Mouse (Mus musculus) hindbrain, embryonic 16.5 days (tissue): ENCODE data around the gene Matn4. TPM values are rescaled to one million over a fixed set of nuclear protein-coding genes. Genes with fewer than 3 reads are reported as not detected.

ENCODE experiments used
- ATAC-seq: fragments of 200-750 bp; cut with Nextera tagmentation; 2 replicates; pipeline ENCODE4 v1.8.0; 2017; ENCODE audit warnings: moderate TSS enrichment, moderate library complexity
- H3K27ac ChIP-seq: fragments of 300-500 bp; sonication (generic); 2 replicates; pipeline ENCODE4 v1.5.1; 2014; ENCODE audit warnings: low read depth, mild to moderate bottlenecking, control low read depth, low read length, moderate library complexity
- H3K27me3 ChIP-seq: fragments of 300-500 bp; sonication (generic); replicated peaks from 2 replicates; pipeline ENCODE4 v1.6.1; 2014; ENCODE audit warnings: low read length; ENCODE audit not compliant: control insufficient read depth, insufficient read depth
- H3K36me3 ChIP-seq: fragments of 300-500 bp; sonication (generic); 2 replicates; pipeline ENCODE4 v1.6.1; 2014; ENCODE audit warnings: mild to moderate bottlenecking, low read length, moderate library complexity, mixed read lengths; ENCODE audit not compliant: control insufficient read depth, insufficient read depth
- H3K4me1 ChIP-seq: fragments of 300-500 bp; sonication (generic); 2 replicates; pipeline ENCODE4 v1.6.1; 2014; ENCODE audit warnings: low read depth, low read length; ENCODE audit not compliant: control insufficient read depth, insufficient read depth
- H3K4me2 ChIP-seq: fragments of 300-500 bp; sonication (generic); 2 replicates; pipeline ENCODE4 v1.6.1; 2014; ENCODE audit warnings: mild to moderate bottlenecking, low read length, control low read depth, moderate library complexity
- H3K4me3 ChIP-seq: fragments of 300-500 bp; sonication (generic); 2 replicates; pipeline ENCODE4 v1.5.1; 2014; ENCODE audit warnings: mild to moderate bottlenecking, low read length, control low read depth, moderate library complexity
- H3K9ac ChIP-seq: fragments of 300-500 bp; sonication (generic); 2 replicates; pipeline ENCODE4 v1.6.1; 2014; ENCODE audit warnings: low read depth, mild to moderate bottlenecking, control low read depth, low read length, moderate library complexity
- H3K9me3 ChIP-seq: fragments of 300-500 bp; sonication (generic); 2 replicates; pipeline ENCODE4 v1.6.1; 2014; ENCODE audit warnings: mild to moderate bottlenecking, low read length, moderate library complexity; ENCODE audit not compliant: control insufficient read depth
- WGBS: fragments of 180-500 bp; shearing (Covaris S2); extraction: QIAGEN DNeasy Blood & Tissue Kit; methylation state at CpG from one replicate; pipeline ENCODE4 v1.1.7; 2014; 5-methylcytosine and 5-hydroxymethylcytosine counted together
- polyA plus RNA-seq: library from polyadenylated mRNA; unstranded; fragments of >200 nt; fragmentation: Nextera tagmentation; extraction: Ambion mirVana; gene quantifications from 2 replicates; pipeline ENCODE4 v1.2.1, GENCODE M21; 2015

The Matn4 gene
- polyA plus RNA-seq, result 3.8 TPM in 2 replicates

DNA sequence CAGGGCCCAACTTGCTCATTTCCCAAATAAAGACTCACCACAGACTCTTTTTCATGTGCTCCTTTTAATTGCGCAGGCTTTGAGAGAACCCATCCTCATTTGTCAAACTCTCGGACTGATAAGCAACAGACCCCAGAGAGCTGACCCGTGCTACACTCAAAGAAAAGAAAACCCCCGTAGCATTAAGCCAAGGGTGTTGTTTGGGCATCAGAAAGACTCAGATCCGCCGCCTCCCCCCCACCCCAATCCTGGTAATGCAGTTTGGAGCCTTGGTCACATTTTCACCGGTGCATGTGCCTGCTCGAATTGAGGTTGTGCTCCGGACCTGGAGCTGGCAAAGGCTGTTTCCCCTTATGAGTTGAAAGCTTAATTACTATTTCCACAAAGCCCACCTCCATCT, at the start of gene Matn4:
Gene Matn4 (minus strand): TSS at position 101 of the 400 bp plus-strand sequence.
- Histone ChIP-seq H3K4me2 (peak within 1 kb of the TSS; percentile 53), H3K36me3 (no peaks in the 10 kb centered on the region), H3K27ac (no peak within 1 kb of the TSS), H3K4me1 (peaks cover 9% of the 10 kb centered on the region), H3K27me3 (peaks cover 67% of the 10 kb centered on the region), H3K4me3 (peak within 1 kb of the TSS; percentile 23), H3K9me3 (no peaks in the 10 kb centered on the region), H3K9ac (peak within 1 kb of the TSS; percentile 35)
- 11% methylated on average over 9 of the region's 9 CpGs for WGBS
- no peak for ATAC-seq

GRCm38 (mm10) chr2:164453887-164454500, 49.0 kb upstream of the Matn4 start:
- Histone ChIP-seq H3K36me3 (no peaks in the 10 kb centered on the region), H3K9ac (no peak overlapping the region), H3K4me2 (no peak overlapping the region), H3K4me1 (peaks cover 3% of the 10 kb centered on the region; the same call in 1 of the 2 replicates), H3K27me3 (no peaks in the 10 kb centered on the region), H3K27ac (no peak overlapping the region), H3K4me3 (no peak overlapping the region), H3K9me3 (no peaks in the 10 kb centered on the region)
- 70% methylated on average over 7 of the region's 7 CpGs for WGBS
- no peak for ATAC-seq

- peaks cover 3% of the 10 kb centered on the region; the same call in 1 of the 2 replicates for H3K4me1 ChIP-seq
- no peaks in the 10 kb centered on the region for H3K36me3 ChIP-seq
- H3K4me2 ChIP-seq, result no peak overlapping the region
- no peak overlapping the region for H3K4me3 ChIP-seq
- ATAC-seq, result no peak
- no peaks in the 10 kb centered on the region for H3K9me3 ChIP-seq
- no peak overlapping the region for H3K27ac ChIP-seq
- 80% methylated on average over 14 of the region's 14 CpGs for WGBS
- no peak overlapping the region for H3K9ac ChIP-seq
- no peaks in the 10 kb centered on the region for H3K27me3 ChIP-seq
These were observed 48.2 kb upstream of the Matn4 start for GRCm38 (mm10) chr2:164453047-164453757.

DNA sequence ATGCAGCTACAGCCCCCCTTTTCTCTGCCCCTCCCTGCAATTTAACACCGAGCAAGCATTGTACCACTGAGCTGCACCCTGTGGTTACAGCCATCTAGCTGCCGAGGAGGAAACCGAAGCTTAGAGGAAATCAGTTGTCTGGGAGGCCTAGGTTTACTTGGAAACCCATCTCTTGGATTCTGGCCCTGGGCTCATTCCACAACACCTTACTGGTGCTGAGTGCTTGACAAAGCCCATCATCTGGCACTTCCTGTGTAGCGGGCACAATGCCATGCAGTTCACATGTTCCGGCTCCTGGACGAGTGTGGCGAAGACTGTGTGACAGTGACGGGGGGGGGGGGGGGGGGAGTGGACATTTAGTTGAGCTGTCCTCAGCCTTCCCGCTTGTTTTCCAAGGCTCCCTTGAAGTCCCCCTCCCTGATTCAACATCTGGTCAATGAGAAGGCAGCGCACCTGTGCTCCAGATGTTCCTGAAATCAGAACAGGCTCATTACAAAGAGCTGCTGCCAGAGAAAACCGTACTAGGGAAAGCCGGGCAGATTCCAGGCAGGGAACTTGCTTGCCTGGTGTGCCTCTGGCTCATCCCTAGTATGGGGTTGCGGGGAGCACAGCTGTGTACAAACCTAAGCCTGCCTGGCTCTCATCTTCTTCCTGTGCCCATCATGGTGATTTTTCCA, 47.2 kb upstream of the Matn4 start:
- H3K4me3 ChIP-seq, result no peak overlapping the region
- H3K4me1 ChIP-seq, result peaks cover 3% of the 10 kb centered on the region; the same call in 1 of the 2 replicates
- H3K9me3 ChIP-seq, result no peaks in the 10 kb centered on the region
- H3K27ac ChIP-seq, result no peak overlapping the region
- no peaks in the 10 kb centered on the region for H3K27me3 ChIP-seq
- ATAC-seq, result no peak
- H3K36me3 ChIP-seq, result no peaks in the 10 kb centered on the region
- H3K9ac ChIP-seq, result no peak overlapping the region
- no peak overlapping the region for H3K4me2 ChIP-seq
- 37% methylated on average over 13 of the region's 13 CpGs for WGBS

DNA sequence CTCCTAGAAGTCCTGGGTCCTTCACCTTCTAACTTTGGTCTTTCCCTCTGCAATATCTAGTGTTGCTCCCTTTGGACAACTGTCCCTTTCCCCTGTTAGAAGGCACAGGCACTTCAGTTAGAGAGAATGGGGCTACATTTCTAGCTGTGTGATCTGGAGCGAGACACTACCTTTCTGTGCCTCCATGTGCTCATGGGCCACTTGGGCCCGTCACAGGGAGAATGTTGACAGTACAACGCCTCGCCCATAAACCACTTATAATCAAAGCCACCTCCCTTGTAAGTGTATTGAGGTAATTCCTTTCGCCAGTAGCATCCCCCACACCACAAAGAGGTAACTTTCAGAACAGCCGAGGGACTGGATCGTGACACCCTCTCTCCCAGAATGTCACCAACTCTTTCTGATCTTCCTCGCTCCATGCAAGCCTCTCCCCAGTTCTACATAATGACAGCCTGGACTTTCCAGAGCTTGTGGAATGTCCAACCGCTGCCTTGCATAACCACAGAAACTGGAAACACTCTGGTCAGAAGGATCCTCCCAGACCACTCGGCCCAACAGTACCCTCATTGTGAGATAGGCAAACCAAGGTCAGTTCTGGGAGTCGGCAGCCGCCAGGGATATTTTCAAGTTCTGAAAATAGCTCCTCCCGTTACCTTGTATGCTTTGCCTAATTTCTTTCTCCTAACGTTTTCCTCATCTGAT, 44.5 kb upstream of the Matn4 start:
- Histone ChIP-seq H3K4me2 (no peak overlapping the region), H3K9me3 (no peaks in the 10 kb centered on the region), H3K27me3 (no peaks in the 10 kb centered on the region), H3K36me3 (no peaks in the 10 kb centered on the region), H3K4me3 (no peak overlapping the region), H3K27ac (no peak overlapping the region), H3K9ac (no peak overlapping the region), H3K4me1 (no peaks in the 10 kb centered on the region)
- WGBS, result 90% methylated on average over 14 of the region's 14 CpGs
- ATAC-seq, result no peak

DNA sequence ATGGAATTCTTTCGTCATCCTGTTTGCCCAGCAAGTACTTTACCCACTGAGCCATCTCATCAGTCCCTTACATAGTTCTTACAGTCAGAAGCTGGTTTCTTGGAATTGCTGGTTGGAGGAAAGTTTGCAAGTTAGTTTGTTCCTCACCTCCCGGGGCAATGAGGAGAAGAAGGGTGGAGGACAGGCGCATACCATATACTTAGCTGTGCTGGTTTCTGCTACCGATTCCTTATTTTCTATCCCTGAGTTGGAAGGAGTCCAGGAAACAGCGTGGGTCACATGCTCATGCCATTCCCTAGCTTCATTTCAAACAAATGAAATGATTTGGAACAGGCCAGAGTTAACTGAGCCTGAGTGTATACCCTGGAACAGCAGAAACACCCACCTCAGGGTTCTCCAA, 44.0 kb upstream of the Matn4 start:
- WGBS, result 77% methylated on average over 5 of the region's 5 CpGs
- Histone ChIP-seq H3K36me3 (no peaks in the 10 kb centered on the region), H3K4me1 (no peaks in the 10 kb centered on the region), H3K27me3 (no peaks in the 10 kb centered on the region), H3K27ac (no peak overlapping the region), H3K4me2 (no peak overlapping the region), H3K9me3 (no peaks in the 10 kb centered on the region), H3K9ac (no peak overlapping the region), H3K4me3 (no peak overlapping the region)
- no peak for ATAC-seq

DNA sequence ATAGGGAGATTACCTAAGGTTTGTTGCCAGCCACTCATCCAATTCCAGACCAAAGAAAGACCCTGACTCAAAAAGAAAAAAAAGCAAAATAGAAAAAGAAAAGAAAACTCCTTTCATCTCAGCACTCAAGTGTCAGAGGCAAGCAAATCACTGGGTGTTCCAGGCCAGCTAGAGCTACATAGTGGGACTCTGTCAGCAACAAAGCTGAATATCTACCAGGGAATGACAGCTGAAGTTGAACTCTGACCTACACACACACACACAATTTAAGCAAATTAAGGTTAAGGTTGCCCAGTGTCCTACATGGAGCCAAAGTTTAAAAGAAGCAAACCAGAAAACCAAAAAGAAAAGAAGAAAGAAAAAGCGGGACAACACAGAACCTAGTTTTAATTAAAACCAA, 43.2 kb upstream of the Matn4 start:
- Histone ChIP-seq H3K9ac (no peak overlapping the region), H3K4me3 (no peak overlapping the region), H3K27me3 (no peaks in the 10 kb centered on the region), H3K36me3 (no peaks in the 10 kb centered on the region), H3K4me2 (no peak overlapping the region), H3K4me1 (peaks cover 6% of the 10 kb centered on the region; the same call in 1 of the 2 replicates), H3K9me3 (no peaks in the 10 kb centered on the region), H3K27ac (no peak overlapping the region)
- no peak for ATAC-seq
- WGBS, result 94% methylated on average over 1 of the region's 1 CpGs

GRCm38 (mm10) chr2:164446086-164446469, 41.1 kb upstream of the Matn4 start:
- ATAC-seq, result no peak
- no peak overlapping the region for H3K4me3 ChIP-seq
- no peak overlapping the region for H3K9ac ChIP-seq
- WGBS, result 82% methylated on average over 3 of the region's 3 CpGs
- no peaks in the 10 kb centered on the region for H3K9me3 ChIP-seq
- no peak overlapping the region for H3K27ac ChIP-seq
- H3K4me2 ChIP-seq, result no peak overlapping the region
- H3K27me3 ChIP-seq, result peaks cover 11% of the 10 kb centered on the region
- H3K4me1 ChIP-seq, result peaks cover 21% of the 10 kb centered on the region
- no peaks in the 10 kb centered on the region for H3K36me3 ChIP-seq
